In the genomic region with DNA sequence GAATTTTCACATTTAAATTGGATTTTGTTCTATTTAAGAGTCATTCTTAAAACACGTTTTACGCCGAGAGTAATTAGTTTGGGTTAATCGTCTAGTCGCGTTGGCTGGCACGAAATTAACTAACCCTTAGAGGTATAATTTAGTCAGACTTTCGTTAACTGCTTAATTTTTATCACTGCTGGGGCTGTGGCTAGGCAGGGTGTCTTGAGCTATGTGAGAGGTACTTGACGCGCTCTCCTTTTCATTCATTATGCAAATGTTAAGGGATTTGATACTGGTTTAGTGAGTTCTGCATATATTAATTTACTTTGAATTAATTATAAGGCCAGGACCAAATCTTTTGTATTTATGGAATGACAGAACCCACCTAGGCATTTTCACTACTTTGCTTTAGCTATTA, we compare ENCODE assay signal across 8 mouse cellular contexts. TPM values are rescaled to one million over a fixed set of nuclear protein-coding genes. Genes with fewer than 3 reads are reported as not detected.
A peak's percentile ranks its signal among the peaks of the same experiment; 100 is the strongest.
DNase-seq lines count a peak whose midpoint lies in the region; ATAC-seq and TF ChIP-seq lines count a peak whose summit lies in the region.

No protein-coding gene starts in this region.

- H3K36me3 ChIP-seq in heart, embryonic 13.5 days: peaks cover 27% of the 10 kb centered on the region
- H3K36me3 ChIP-seq in MEL (ENCODE audit: control insufficient read depth in 1 of 2, insufficient read depth in 2 of 2, low read length in 2 of 2): peaks cover 19 to 24% of the 10 kb centered on the region in 2 experiments
- peaks cover 28% of the 10 kb centered on the region for H3K36me3 ChIP-seq in hindbrain, embryonic 10.5 days

- DNase-seq in heart, postnatal 25 days (ENCODE audit: low spot score): no peak
- DNase-seq in MEL (ENCODE audit: low read depth, low spot score): peak; percentile 69
- no peak for DNase-seq in hindbrain, embryonic 10.5 days (ENCODE audit: low spot score)
- DNase-seq in urinary bladder, adult 2 months (ENCODE audit: low spot score): no peak
- no peak for DNase-seq in spleen, postnatal 4 days (ENCODE audit: low spot score in 2 of 2)
- DNase-seq in kidney, adult 9 months: no peak

- H3K4me2 ChIP-seq in heart, embryonic 13.5 days: peak overlapping the region; percentile 81

- no peak for TF ChIP-seq POLR2A in MEL (IDR thresholded peaks at IDR 0.05; ENCODE audit: control insufficient read depth in 1 of 2, insufficient read depth in 1 of 2, low read depth in 1 of 2, low read length in 2 of 2, poor library complexity in 1 of 2)

- peaks cover 12% of the 10 kb centered on the region for H3K4me1 ChIP-seq in heart, embryonic 13.5 days
- H3K4me1 ChIP-seq in MEL (ENCODE audit: control insufficient read depth in 1 of 2, insufficient read depth in 2 of 2, low read length in 2 of 2): peaks cover 0 to 8% of the 10 kb centered on the region in 2 experiments; a peak in 3 of 4 replicates
- H3K4me1 ChIP-seq in hindbrain, embryonic 10.5 days (replicated peaks): peaks cover 11% of the 10 kb centered on the region

- peak overlapping the region; percentile 97 for H3K4me3 ChIP-seq in heart, embryonic 13.5 days
- H3K4me3 ChIP-seq in MEL (ENCODE audit: control insufficient read depth in 1 of 2, insufficient read depth in 1 of 2, low read depth in 2 of 2, low read length in 2 of 2): peak overlapping the region; percentile 59 to 74
- peak overlapping the region; percentile 90 for H3K4me3 ChIP-seq in hindbrain, embryonic 10.5 days

- no peaks in the 10 kb centered on the region for H3K27me3 ChIP-seq in heart, embryonic 13.5 days (replicated peaks)
- no peaks in the 10 kb centered on the region for H3K27me3 ChIP-seq in MEL (ENCODE audit: control insufficient read depth in 1 of 2, insufficient read depth in 2 of 2, low read length in 2 of 2)
- no peaks in the 10 kb centered on the region for H3K27me3 ChIP-seq in hindbrain, embryonic 10.5 days (ENCODE audit: insufficient read depth, poor library complexity, severe bottlenecking)

- no peak for TF ChIP-seq CTCF in MEL (IDR thresholded peaks at IDR 0.05 in 2 of 3, conservative IDR thresholded peaks at IDR 0.05 in 1 of 3; ENCODE audit: control insufficient read depth in 1 of 3, insufficient read depth in 1 of 3, low read depth in 2 of 3, low read length in 3 of 3, poor library complexity in 1 of 3, severe bottlenecking in 1 of 3)

- H3K9me3 ChIP-seq in heart, embryonic 13.5 days: no peaks in the 10 kb centered on the region
- no peaks in the 10 kb centered on the region for H3K9me3 ChIP-seq in MEL (replicated peaks; ENCODE audit: insufficient read depth, low read length)
- H3K9me3 ChIP-seq in hindbrain, embryonic 10.5 days: no peaks in the 10 kb centered on the region

- H3K79me2 ChIP-seq in MEL (ENCODE audit: control insufficient read depth, insufficient read depth, low read length, poor library complexity): peaks cover 17% of the 10 kb centered on the region

- 2% methylated on average over 10 of the region's 10 CpGs for WGBS in heart, embryonic 13.5 days
- 2% methylated on average over 10 of the region's 10 CpGs for whole genome bisulfite sequencing in hindbrain, embryonic 10.5 days

- TF ChIP-seq RAD21 in MEL (IDR thresholded peaks at IDR 0.05; ENCODE audit: low read depth, low read length): no peak

- intact Hi-C loops in heart, postnatal 25 days (cut with DNase I): loop anchor here (5.0 kb wide), 1 partner anchor 168 kb away; the partner anchor contains the start of gene Ccser2

- H3K27ac ChIP-seq in heart, embryonic 13.5 days (replicated peaks): no peak overlapping the region
- peak overlapping the region; percentile 80 for H3K27ac ChIP-seq in MEL (ENCODE audit: control insufficient read depth, low read depth, low read length)
- peak overlapping the region; percentile 81 for H3K27ac ChIP-seq in hindbrain, embryonic 10.5 days

- TF ChIP-seq EP300 in MEL (IDR thresholded peaks at IDR 0.05; ENCODE audit: low read depth in 1 of 2, low read length in 2 of 2): no peak

- no peak for ATAC-seq in heart, embryonic 13.5 days (ENCODE audit: extremely low read depth, insufficient number of reproducible peaks, low FRiP score, low TSS enrichment)
- ATAC-seq in megakaryocyte progenitor cell, adult 5-6 weeks (replicated peaks; ENCODE audit: poor library complexity): 0 out of 2 replicates have a peak, but pooled peaks have one; percentile 5

- peak overlapping the region; percentile 73 for H3K9ac ChIP-seq in heart, embryonic 13.5 days
- H3K9ac ChIP-seq in MEL (ENCODE audit: control insufficient read depth, low read depth, low read length, poor library complexity, severe bottlenecking): peak overlapping the region; percentile 78

TF ChIP-seq in MEL, 35 proteins besides CTCF, POLR2A, EP300 and RAD21:
- TF ChIP-seq ELF1 (IDR thresholded peaks at IDR 0.05; ENCODE audit: low read depth, low read length) (no peak), GABPA (IDR thresholded peaks at IDR 0.05; ENCODE audit: low read depth, low read length) (no peak), MEF2A (IDR thresholded peaks at IDR 0.05; ENCODE audit: extremely low read depth, insufficient replicate concordance, low read depth, low read length, poor library complexity, severe bottlenecking) (no peak), TAL1 (IDR thresholded peaks at IDR 0.05; ENCODE audit: low read length) (no peak), TBP (IDR thresholded peaks at IDR 0.05; ENCODE audit: low read depth, low read length) (no peak), JUND (IDR thresholded peaks at IDR 0.05; ENCODE audit: low read depth, low read length) (no peak), HCFC1 (IDR thresholded peaks at IDR 0.05; ENCODE audit: low read depth, low read length) (no peak), ETS1 (IDR thresholded peaks at IDR 0.05; ENCODE audit: low read depth, low read length) (no peak), ZMIZ1 (IDR thresholded peaks at IDR 0.05; ENCODE audit: low read depth, low read length) (no peak), CHD1 (IDR thresholded peaks at IDR 0.05; ENCODE audit: low read depth, low read length) (no peak)

RNA-seq across cellular contexts. Expression of gene Ghitm, which starts 0.6 kb away (rescaled TPM):
- 328 and 348 TPM in 2 replicates for polyA plus RNA-seq in heart, embryonic 13.5 days (2015; fragmentation: Nextera tagmentation; extraction: Ambion mirVana)
- 100 to 1,000 TPM; 636 to 638 TPM for total RNA-seq in heart, postnatal 25 days (2021)
- 138 and 178 TPM in 2 replicates for total RNA-seq in MEL (2012; rRNA removed)
- 100 to 1,000 TPM; 108 to 279 TPM for polyA plus RNA-seq in MEL (2012; ENCODE audit: insufficient read depth in 1 of 2, insufficient read length in 2 of 2, low read depth in 1 of 2, low replicate concordance in 2 of 2, missing spikeins in 1 of 2)
- polyA plus RNA-seq in hindbrain, embryonic 10.5 days (2016; fragmentation: Nextera tagmentation; extraction: Ambion mirVana): 188 and 209 TPM in 2 replicates
- 106 and 118 TPM in 2 replicates for total RNA-seq in megakaryocyte progenitor cell, adult 5-6 weeks (2015)
- 124 and 128 TPM in 2 replicates for total RNA-seq in megakaryocyte progenitor cell, adult 5-6 weeks (2017)
- 152 and 160 TPM in 2 replicates for polyA plus RNA-seq in urinary bladder, adult 2 months (2012; rRNA removed)

RNA-seq across cellular contexts. Expression of gene 2610528A11Rik, which starts 21.8 kb away (rescaled TPM):
- 1.8 and 1.9 TPM in 2 replicates for polyA plus RNA-seq in heart, embryonic 13.5 days (2015; fragmentation: Nextera tagmentation; extraction: Ambion mirVana)
- total RNA-seq in heart, postnatal 25 days (2021): under 1 TPM in 1 of 2 experiments, not detected in 1; 0.60 TPM
- not detected in 2 replicates for total RNA-seq in MEL (2012; rRNA removed)
- polyA plus RNA-seq in MEL (2012; ENCODE audit: insufficient read depth in 1 of 2, insufficient read length in 2 of 2, low read depth in 1 of 2, low replicate concordance in 2 of 2, missing spikeins in 1 of 2): under 1 TPM in 1 of 2 experiments, not detected in 1; 0.14 TPM
- polyA plus RNA-seq in hindbrain, embryonic 10.5 days (2016; fragmentation: Nextera tagmentation; extraction: Ambion mirVana): 0.46 TPM in 1 of 2 replicates, not detected in the other
- total RNA-seq in megakaryocyte progenitor cell, adult 5-6 weeks (2015): 1.7 and 2.1 TPM in 2 replicates
- total RNA-seq in megakaryocyte progenitor cell, adult 5-6 weeks (2017): 1.5 TPM in 1 of 2 replicates, not detected in the other
- 0.23 and 0.29 TPM in 2 replicates for polyA plus RNA-seq in urinary bladder, adult 2 months (2012; rRNA removed)

RNA-seq across cellular contexts. Expression of gene Cdhr1, which starts 37.5 kb away (rescaled TPM):
- 0.20 and 0.24 TPM in 2 replicates for polyA plus RNA-seq in heart, embryonic 13.5 days (2015; fragmentation: Nextera tagmentation; extraction: Ambion mirVana)
- total RNA-seq in heart, postnatal 25 days (2021): under 1 TPM in 1 of 2 experiments, not detected in 1; 0.08 TPM
- not detected in 2 replicates for total RNA-seq in MEL (2012; rRNA removed)
- polyA plus RNA-seq in MEL (2012; ENCODE audit: insufficient read depth in 1 of 2, insufficient read length in 2 of 2, low read depth in 1 of 2, low replicate concordance in 2 of 2, missing spikeins in 1 of 2): not detected
- polyA plus RNA-seq in hindbrain, embryonic 10.5 days (2016; fragmentation: Nextera tagmentation; extraction: Ambion mirVana): 0.77 and 2.6 TPM in 2 replicates
- total RNA-seq in megakaryocyte progenitor cell, adult 5-6 weeks (2015): not detected in 2 replicates
- total RNA-seq in megakaryocyte progenitor cell, adult 5-6 weeks (2017): not detected in 2 replicates
- 0.03 and 0.04 TPM in 2 replicates for polyA plus RNA-seq in urinary bladder, adult 2 months (2012; rRNA removed)
